Mouse (Mus musculus): ENCODE measurements at regions not wholly inside any gene's neighbourhood (a gene's known extent, or its start where the extent isn't known, plus 50 kb on each side); places are given as distances from the start of the nearest gene placed in this dataset.

DNA sequence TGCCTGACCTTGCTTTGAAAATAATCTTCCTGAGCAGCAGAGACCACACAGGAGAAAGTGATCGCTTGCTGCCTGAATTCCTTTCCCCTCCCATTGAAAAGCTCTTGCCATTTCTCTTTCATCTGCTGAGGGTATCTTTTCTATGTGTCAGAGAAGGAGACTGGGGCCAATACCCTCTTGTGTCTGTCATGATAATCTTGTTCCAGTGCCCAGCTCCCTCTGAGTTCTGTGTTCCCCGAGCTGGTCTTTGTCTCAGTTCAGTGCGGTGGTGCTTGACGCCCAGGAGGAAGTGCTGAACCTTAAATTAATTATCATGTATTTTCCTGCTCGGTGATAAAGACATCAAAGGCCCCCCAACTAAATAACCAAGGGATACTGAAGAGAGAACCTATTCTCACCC, 475.4 kb downstream of the Fgf9 start:
- ATAC-seq (replicated peaks; ENCODE audit: low FRiP score, low TSS enrichment, low read depth) = no peak
- Histone ChIP-seq H3K27me3 (replicated peaks; ENCODE audit: control insufficient read depth, insufficient read depth, low read length) (no peaks in the 10 kb centered on the region), H3K4me3 (ENCODE audit: low read depth, low read length) (no peak overlapping the region), H3K36me3 (ENCODE audit: control insufficient read depth, insufficient read depth, low read length) (no peaks in the 10 kb centered on the region), H3K27ac (ENCODE audit: low read depth) (no peak overlapping the region), H3K4me1 (replicated peaks; ENCODE audit: control insufficient read depth, insufficient read depth, low read length) (no peaks in the 10 kb centered on the region), H3K9me3 (ENCODE audit: control insufficient read depth, low read length) (no peaks in the 10 kb centered on the region), H3K4me2 (ENCODE audit: low read length) (no peak overlapping the region), H3K9ac (ENCODE audit: low read length) (no peak overlapping the region)
- WGBS = 25% methylated on average over 5 of the region's 5 CpGs
- no peak for DNase-seq (ENCODE audit: low spot score)

DNA sequence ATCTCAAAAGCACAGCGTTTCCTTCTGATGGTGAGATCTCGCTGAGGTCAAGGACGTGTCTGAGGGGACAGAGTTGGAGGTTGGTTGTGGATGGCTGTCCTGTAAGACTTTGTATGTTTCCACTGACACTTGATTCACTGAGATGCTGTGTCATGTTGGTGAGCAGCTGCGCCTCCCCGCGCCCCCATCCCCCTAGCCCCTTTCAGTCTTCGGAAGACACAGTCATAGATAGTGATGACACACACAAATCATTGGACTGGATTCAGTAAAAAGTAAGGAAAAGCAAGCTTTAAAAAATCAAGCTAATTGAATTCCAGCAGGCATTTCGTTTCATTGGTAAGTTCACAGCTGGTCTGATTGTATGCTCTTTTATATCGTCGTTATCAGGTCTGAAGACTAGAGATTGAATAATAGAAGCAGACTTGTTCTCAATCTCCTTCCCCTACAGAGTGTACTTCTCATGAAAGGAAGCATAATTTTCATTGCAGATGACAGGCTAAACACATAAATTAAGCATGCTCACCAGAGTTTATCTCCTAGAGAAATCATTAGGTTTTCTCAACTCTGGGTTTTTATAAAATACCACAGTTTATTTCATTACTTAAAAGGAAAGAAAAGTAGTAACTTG, 472.9 kb downstream of the Fgf9 start:
- no peaks in the 10 kb centered on the region for H3K4me1 ChIP-seq (replicated peaks; ENCODE audit: control insufficient read depth, insufficient read depth, low read length)
- DNase-seq (ENCODE audit: low spot score) = no peak
- H3K9ac ChIP-seq (ENCODE audit: low read length) = no peak overlapping the region
- H3K27ac ChIP-seq (ENCODE audit: low read depth) = no peak overlapping the region
- H3K27me3 ChIP-seq (replicated peaks; ENCODE audit: control insufficient read depth, insufficient read depth, low read length) = no peaks in the 10 kb centered on the region
- no peak overlapping the region for H3K4me2 ChIP-seq (ENCODE audit: low read length)
- H3K36me3 ChIP-seq (ENCODE audit: control insufficient read depth, insufficient read depth, low read length) = no peaks in the 10 kb centered on the region
- H3K4me3 ChIP-seq (ENCODE audit: low read depth, low read length) = no peak overlapping the region
- no peaks in the 10 kb centered on the region for H3K9me3 ChIP-seq (ENCODE audit: control insufficient read depth, low read length)
- 78% methylated on average over 10 of the region's 10 CpGs for WGBS
- no peak for ATAC-seq (replicated peaks; ENCODE audit: low FRiP score, low TSS enrichment, low read depth)

DNA sequence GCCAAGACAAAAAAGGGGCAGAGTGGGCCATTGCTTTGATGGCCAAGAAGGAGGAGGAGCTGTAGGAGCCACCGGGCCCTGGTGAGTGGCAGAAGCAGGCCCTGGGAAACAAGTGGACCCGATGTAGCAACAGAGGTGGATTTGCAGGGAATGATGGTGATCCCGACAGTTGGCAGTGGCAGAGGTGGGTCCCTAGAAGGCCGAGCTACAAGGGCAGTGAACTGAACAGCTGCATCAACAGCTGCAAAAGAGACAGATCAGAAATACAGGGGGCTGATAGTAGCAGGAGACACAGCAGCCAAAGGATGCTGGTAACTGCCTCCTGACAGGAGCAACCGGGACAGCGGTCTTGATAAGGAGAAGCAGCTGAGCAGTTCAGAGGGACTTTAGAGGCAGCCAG, 467.8 kb downstream of the Fgf9 start:
- no peaks in the 10 kb centered on the region for H3K4me1 ChIP-seq (replicated peaks; ENCODE audit: control insufficient read depth, insufficient read depth, low read length)
- no peaks in the 10 kb centered on the region for H3K9me3 ChIP-seq (ENCODE audit: control insufficient read depth, low read length)
- H3K4me3 ChIP-seq (ENCODE audit: low read depth, low read length) = no peak overlapping the region
- DNase-seq (ENCODE audit: low spot score) = no peak
- no peak overlapping the region for H3K27ac ChIP-seq (ENCODE audit: low read depth)
- no peak overlapping the region for H3K9ac ChIP-seq (ENCODE audit: low read length)
- 68% methylated on average over 6 of the region's 6 CpGs for WGBS
- H3K27me3 ChIP-seq (replicated peaks; ENCODE audit: control insufficient read depth, insufficient read depth, low read length) = no peaks in the 10 kb centered on the region
- no peaks in the 10 kb centered on the region for H3K36me3 ChIP-seq (ENCODE audit: control insufficient read depth, insufficient read depth, low read length)
- no peak overlapping the region for H3K4me2 ChIP-seq (ENCODE audit: low read length)
- ATAC-seq (replicated peaks; ENCODE audit: low FRiP score, low TSS enrichment, low read depth) = no peak

DNA sequence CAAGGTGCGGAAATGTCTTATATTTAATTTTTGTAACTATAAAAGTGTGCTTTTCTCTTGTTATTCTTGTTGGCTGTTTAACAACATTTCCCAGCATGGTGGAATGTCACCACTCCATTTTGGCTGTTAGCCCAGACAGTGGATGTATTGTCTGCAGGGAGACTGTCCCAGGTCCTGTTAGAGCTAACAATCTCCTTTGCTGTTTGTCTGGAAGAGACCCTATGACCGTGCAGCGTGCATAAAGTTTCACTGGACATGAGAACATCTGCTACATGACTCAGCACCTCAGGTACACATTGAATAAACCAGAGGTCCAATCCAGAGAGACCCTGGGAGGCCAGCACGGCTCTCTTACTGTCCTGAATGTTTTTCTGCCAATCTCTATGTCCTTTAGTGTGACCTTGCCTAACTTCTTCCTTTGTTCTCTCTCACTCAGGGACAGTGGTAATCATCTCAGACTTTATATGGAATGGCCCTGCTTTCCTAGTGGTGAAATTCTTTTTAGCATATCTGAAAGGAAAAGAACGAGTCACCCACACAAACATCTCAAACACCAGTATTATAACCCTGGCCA, 450.7 kb downstream of the Fgf9 start:
- H3K9me3 ChIP-seq (ENCODE audit: control insufficient read depth, low read length) = no peaks in the 10 kb centered on the region
- no peaks in the 10 kb centered on the region for H3K4me1 ChIP-seq (replicated peaks; ENCODE audit: control insufficient read depth, insufficient read depth, low read length)
- H3K27ac ChIP-seq (ENCODE audit: low read depth) = no peak overlapping the region
- ATAC-seq (replicated peaks; ENCODE audit: low FRiP score, low TSS enrichment, low read depth) (no peak), DNase-seq (ENCODE audit: low spot score) (no peak)
- WGBS = 57% methylated on average over 5 of the region's 5 CpGs
- H3K4me3 ChIP-seq (ENCODE audit: low read depth, low read length) = no peak overlapping the region
- no peak overlapping the region for H3K9ac ChIP-seq (ENCODE audit: low read length)
- no peaks in the 10 kb centered on the region for H3K27me3 ChIP-seq (replicated peaks; ENCODE audit: control insufficient read depth, insufficient read depth, low read length)
- no peaks in the 10 kb centered on the region for H3K36me3 ChIP-seq (ENCODE audit: control insufficient read depth, insufficient read depth, low read length)
- no peak overlapping the region for H3K4me2 ChIP-seq (ENCODE audit: low read length)

DNA sequence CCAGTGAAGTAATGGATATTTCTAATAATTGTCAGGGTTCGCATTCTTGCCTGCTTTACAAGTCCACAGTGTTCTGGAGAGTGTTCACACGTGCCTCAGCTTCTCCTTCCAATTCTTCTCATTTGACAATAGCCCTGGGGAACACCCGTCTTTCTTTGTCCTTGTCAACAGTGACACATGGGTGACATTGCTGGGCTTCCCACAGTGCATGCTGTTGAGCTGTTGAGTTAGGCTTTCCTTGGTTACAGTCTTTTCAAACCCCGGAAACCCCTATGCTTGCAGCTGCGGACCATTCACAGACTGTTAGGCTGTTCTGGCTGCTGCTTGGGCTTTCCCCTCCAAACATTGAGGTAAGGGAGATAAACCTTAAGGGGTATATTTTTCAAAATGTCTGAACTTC, 450.0 kb downstream of the Fgf9 start:
- Histone ChIP-seq H3K4me2 (ENCODE audit: low read length) (no peak overlapping the region), H3K36me3 (ENCODE audit: control insufficient read depth, insufficient read depth, low read length) (no peaks in the 10 kb centered on the region), H3K27ac (ENCODE audit: low read depth) (no peak overlapping the region), H3K4me1 (replicated peaks; ENCODE audit: control insufficient read depth, insufficient read depth, low read length) (no peaks in the 10 kb centered on the region), H3K9ac (ENCODE audit: low read length) (no peak overlapping the region), H3K27me3 (replicated peaks; ENCODE audit: control insufficient read depth, insufficient read depth, low read length) (no peaks in the 10 kb centered on the region), H3K4me3 (ENCODE audit: low read depth, low read length) (no peak overlapping the region), H3K9me3 (ENCODE audit: control insufficient read depth, low read length) (no peaks in the 10 kb centered on the region)
- no peak for DNase-seq (ENCODE audit: low spot score)
- no peak for ATAC-seq (replicated peaks; ENCODE audit: low FRiP score, low TSS enrichment, low read depth)
- 78% methylated on average over 5 of the region's 5 CpGs for WGBS

DNA sequence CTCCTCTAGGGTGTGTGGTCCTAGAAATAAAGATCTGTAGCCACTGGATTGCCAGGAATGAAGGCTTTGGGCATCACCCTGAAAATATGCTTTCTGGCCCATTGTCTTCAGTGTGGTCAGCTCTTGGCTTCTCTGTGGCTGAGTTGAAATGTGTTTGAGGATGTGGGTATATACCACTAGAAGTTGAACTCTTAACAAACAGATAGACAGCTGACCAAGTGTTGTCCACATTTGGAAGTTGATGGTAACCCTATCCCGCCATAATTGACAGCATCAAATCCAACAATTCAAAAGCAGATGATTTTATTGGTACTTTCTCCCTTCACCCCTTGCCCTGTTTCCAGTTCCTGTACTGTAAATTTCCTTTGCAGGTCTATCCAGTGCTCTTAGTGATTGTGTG, 448.7 kb downstream of the Fgf9 start:
- Histone ChIP-seq H3K9me3 (ENCODE audit: control insufficient read depth, low read length) (no peaks in the 10 kb centered on the region), H3K4me2 (ENCODE audit: low read length) (no peak overlapping the region), H3K27me3 (replicated peaks; ENCODE audit: control insufficient read depth, insufficient read depth, low read length) (no peaks in the 10 kb centered on the region), H3K4me3 (ENCODE audit: low read depth, low read length) (no peak overlapping the region), H3K9ac (ENCODE audit: low read length) (no peak overlapping the region), H3K27ac (ENCODE audit: low read depth) (no peak overlapping the region), H3K4me1 (replicated peaks; ENCODE audit: control insufficient read depth, insufficient read depth, low read length) (no peaks in the 10 kb centered on the region), H3K36me3 (ENCODE audit: control insufficient read depth, insufficient read depth, low read length) (no peaks in the 10 kb centered on the region)
- DNase-seq (ENCODE audit: low spot score) = no peak
- WGBS = 88% methylated on average over 1 of the region's 1 CpGs
- no peak for ATAC-seq (replicated peaks; ENCODE audit: low FRiP score, low TSS enrichment, low read depth)

DNA sequence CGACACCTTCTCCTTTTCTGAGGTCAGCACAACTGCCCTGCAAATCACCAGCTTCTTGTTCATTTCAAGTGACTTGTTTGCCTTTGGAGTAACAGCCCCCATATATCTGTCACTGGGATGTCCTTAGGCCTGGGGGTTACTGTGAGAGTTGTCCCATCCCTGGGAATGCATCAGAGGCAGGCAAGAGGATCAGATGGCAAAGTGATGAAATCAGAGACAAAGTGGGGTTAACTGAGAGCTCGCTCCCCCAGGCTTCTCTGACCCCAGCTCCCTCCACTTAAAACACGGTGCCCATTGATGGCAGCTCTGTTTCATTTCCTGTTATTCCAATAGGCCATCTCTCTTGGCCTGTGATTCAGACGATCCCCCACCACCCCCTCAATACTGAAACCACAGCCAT, 446.2 kb downstream of the Fgf9 start:
- no peak for ATAC-seq (replicated peaks; ENCODE audit: low FRiP score, low TSS enrichment, low read depth)
- 21% methylated on average over 4 of the region's 4 CpGs for WGBS
- no peaks in the 10 kb centered on the region for H3K36me3 ChIP-seq (ENCODE audit: control insufficient read depth, insufficient read depth, low read length)
- no peak overlapping the region for H3K4me2 ChIP-seq (ENCODE audit: low read length)
- no peak overlapping the region for H3K27ac ChIP-seq (ENCODE audit: low read depth)
- no peaks in the 10 kb centered on the region for H3K9me3 ChIP-seq (ENCODE audit: control insufficient read depth, low read length)
- H3K27me3 ChIP-seq (replicated peaks; ENCODE audit: control insufficient read depth, insufficient read depth, low read length) = no peaks in the 10 kb centered on the region
- no peaks in the 10 kb centered on the region for H3K4me1 ChIP-seq (replicated peaks; ENCODE audit: control insufficient read depth, insufficient read depth, low read length)
- H3K4me3 ChIP-seq (ENCODE audit: low read depth, low read length) = no peak overlapping the region
- DNase-seq (ENCODE audit: low spot score) = no peak
- H3K9ac ChIP-seq (ENCODE audit: low read length) = no peak overlapping the region

DNA sequence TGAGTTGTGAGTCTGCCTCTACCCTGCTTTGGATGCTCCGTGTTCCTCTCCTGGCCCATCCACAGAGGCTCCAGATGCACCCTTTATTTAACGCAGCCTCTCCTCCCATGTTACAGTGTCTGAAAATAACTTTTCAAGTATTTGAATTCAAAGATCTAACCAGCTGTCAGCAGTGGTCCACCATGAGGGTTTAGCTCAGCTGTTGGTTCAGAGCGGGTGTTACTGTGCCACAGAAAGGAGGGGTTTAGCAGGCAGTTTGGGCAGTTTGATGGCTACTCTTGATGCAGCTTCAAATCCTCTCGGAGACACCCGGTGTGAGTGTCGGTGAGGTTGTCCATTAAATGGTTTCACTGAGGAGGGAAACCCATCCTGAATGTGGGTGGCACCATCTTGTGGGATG, 441.8 kb downstream of the Fgf9 start:
- DNase-seq (ENCODE audit: low spot score) = no peak
- Histone ChIP-seq H3K36me3 (ENCODE audit: control insufficient read depth, insufficient read depth, low read length) (no peaks in the 10 kb centered on the region), H3K4me3 (ENCODE audit: low read depth, low read length) (no peak overlapping the region), H3K27ac (ENCODE audit: low read depth) (no peak overlapping the region), H3K4me1 (replicated peaks; ENCODE audit: control insufficient read depth, insufficient read depth, low read length) (no peaks in the 10 kb centered on the region), H3K4me2 (ENCODE audit: low read length) (no peak overlapping the region), H3K9me3 (ENCODE audit: control insufficient read depth, low read length) (no peaks in the 10 kb centered on the region), H3K9ac (ENCODE audit: low read length) (no peak overlapping the region), H3K27me3 (replicated peaks; ENCODE audit: control insufficient read depth, insufficient read depth, low read length) (no peaks in the 10 kb centered on the region)
- no peak for ATAC-seq (replicated peaks; ENCODE audit: low FRiP score, low TSS enrichment, low read depth)
- WGBS = 92% methylated on average over 6 of the region's 6 CpGs

DNA sequence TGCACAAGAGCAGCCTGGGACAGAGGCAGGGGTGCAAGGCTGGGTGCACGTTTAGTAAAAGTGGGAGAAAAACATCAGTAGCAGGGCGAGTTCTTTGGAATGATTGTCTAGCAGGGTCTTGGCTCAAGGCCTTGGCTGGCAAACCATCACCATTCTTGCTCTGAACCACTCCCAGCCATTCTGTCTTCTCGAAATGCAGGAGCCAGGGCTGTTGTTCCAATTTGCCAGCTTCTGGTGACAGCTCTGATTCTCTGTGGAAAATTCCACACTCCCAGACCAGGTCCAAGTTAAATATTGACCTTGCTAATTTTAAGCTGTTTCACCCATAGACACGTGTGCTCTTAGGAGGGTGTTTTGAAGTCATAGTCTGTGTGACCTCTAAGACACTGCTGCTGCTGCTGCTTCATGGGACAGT, 441.2 kb downstream of the Fgf9 start:
- ATAC-seq (replicated peaks; ENCODE audit: low FRiP score, low TSS enrichment, low read depth) = no peak
- 67% methylated on average over 4 of the region's 4 CpGs for WGBS
- no peaks in the 10 kb centered on the region for H3K36me3 ChIP-seq (ENCODE audit: control insufficient read depth, insufficient read depth, low read length)

More for the DNA sequence above, 441.2 kb downstream of the Fgf9 start:
- Histone ChIP-seq H3K4me3 (ENCODE audit: low read depth, low read length) (no peak overlapping the region), H3K9me3 (ENCODE audit: control insufficient read depth, low read length) (no peaks in the 10 kb centered on the region), H3K27ac (ENCODE audit: low read depth) (no peak overlapping the region), H3K4me2 (ENCODE audit: low read length) (no peak overlapping the region), H3K27me3 (replicated peaks; ENCODE audit: control insufficient read depth, insufficient read depth, low read length) (no peaks in the 10 kb centered on the region), H3K9ac (ENCODE audit: low read length) (no peak overlapping the region), H3K4me1 (replicated peaks; ENCODE audit: control insufficient read depth, insufficient read depth, low read length) (no peaks in the 10 kb centered on the region)
- no peak for DNase-seq (ENCODE audit: low spot score)

Data from intestine, embryonic 14.5 days (tissue).